Mouse (Mus musculus) heart, postnatal 36 days (tissue): ENCODE data around the gene Sec11a. TPM values are rescaled to one million over a fixed set of nuclear protein-coding genes. Genes with fewer than 3 reads are reported as not detected.
A peak's percentile ranks its signal among the peaks of the same experiment; 100 is the strongest.
"Not testable (repeated sequence)": the region's sequence is repeated elsewhere in the genome, so short reads cannot be mapped to it uniquely, and the experiment has no call there.

Experiments used
- DNase-seq, 2 experiments: peaks; one replicate each; pipeline ENCODE4 v3.0.0; 2021 to 2022
- intact Hi-C: fragments of 180-260 bp; cut with DNase I; formaldehyde crosslinking; loops from one replicate; pipeline ENCODE4 v1.15.1; 2025
- total RNA-seq, 2 experiments: library from RNA; stranded (reverse); gene quantifications; 2 replicates each; pipeline ENCODE4 v1.2.3; 2021

The Sec11a gene
- 10 to 100 TPM; 51.2 to 52.2 TPM for total RNA-seq

GRCm38 (mm10) chr7:80947445-80948350 lies at the start of gene Sec11a:
TSS of gene Sec11a (minus strand) at chr7:80947780.
- peak; percentile 94 to 97 for DNase-seq
- intact Hi-C loops: loop anchor here (2.0 kb wide), 2 partner anchors 43 to 45 kb away; partner anchors contain the start of genes Nmb and Zfp592

- no peak for DNase-seq
- intact Hi-C loops: no loop called here
Measured at GRCm38 (mm10) chr7:80995266-80996146, 47.9 kb upstream of the Sec11a start.

GRCm38 (mm10) chr7:80994663-80995005 lies 47.1 kb upstream of the Sec11a start:
- DNase-seq: no peak
- intact Hi-C loops: loop anchor here (5.0 kb wide), 1 partner anchor 143 kb away; no protein-coding TSS in a partner anchor

- peak in 1 of 2 experiments; percentile 26 for DNase-seq
- intact Hi-C loops: loop anchor here (2.0 to 5.0 kb wide), 3 partner anchors 47 to 143 kb away; partner anchors contain the start of genes Sec11a and Wdr73
Measured at GRCm38 (mm10) chr7:80993834-80994662, 46.5 kb upstream of the Sec11a start.

GRCm38 (mm10) chr7:80992980-80993833 lies 45.6 kb upstream of the Sec11a start, which contains the start of gene Zfp592:
TSS of gene Zfp592 (plus strand) at chr7:80993681.
- peak; percentile 83 to 91 for DNase-seq
- intact Hi-C loops: loop anchor here (2.0 to 5.0 kb wide), 3 partner anchors 46 to 144 kb away; partner anchors contain the start of genes Sec11a and Wdr73

GRCm38 (mm10) chr7:80992631-80992979 lies 45.0 kb upstream of the Sec11a start:
- DNase-seq: no peak
- intact Hi-C loops: loop anchor here (2.0 to 5.0 kb wide), 3 partner anchors 46 to 145 kb away; partner anchors contain the start of genes Sec11a and Wdr73

GRCm38 (mm10) chr7:80992063-80992462 lies 44.5 kb upstream of the Sec11a start:
- intact Hi-C loops: loop anchor here (2.0 to 5.0 kb wide), 3 partner anchors 45 to 145 kb away; partner anchors contain the start of genes Sec11a and Wdr73
- DNase-seq: no peak

GRCm38 (mm10) chr7:80991589-80991988 lies 44.0 kb upstream of the Sec11a start:
- intact Hi-C loops: loop anchor here (5.0 kb wide), 1 partner anchor 146 kb away; no protein-coding TSS in a partner anchor
- DNase-seq: no peak

GRCm38 (mm10) chr7:80990276-80990675 lies 42.7 kb upstream of the Sec11a start:
- DNase-seq: no peak
- intact Hi-C loops: loop anchor here (5.0 kb wide), 1 partner anchor 147 kb away; no protein-coding TSS in a partner anchor

GRCm38 (mm10) chr7:80987805-80988625 lies 40.4 kb upstream of the Sec11a start:
- no peak for DNase-seq
- intact Hi-C loops: no loop called here

GRCm38 (mm10) chr7:80986458-80987187 lies 39.0 kb upstream of the Sec11a start:
- no peak for DNase-seq
- intact Hi-C loops: no loop called here

GRCm38 (mm10) chr7:80980566-80980965 lies 33.0 kb upstream of the Sec11a start:
- no peak for DNase-seq
- intact Hi-C loops: no loop called here

- DNase-seq, intact Hi-C loops: not testable (repeated sequence)
Measured at GRCm38 (mm10) chr7:80973638-80974015, 26.0 kb upstream of the Sec11a start.

GRCm38 (mm10) chr7:80972920-80973637 lies 25.5 kb upstream of the Sec11a start:
- not testable (repeated sequence) for DNase-seq

GRCm38 (mm10) chr7:80972082-80972481 lies 24.5 kb upstream of the Sec11a start:
- intact Hi-C loops: no loop called here
- no peak for DNase-seq

More at GRCm38 (mm10) chr7:80972920-80973637, 25.5 kb upstream of the Sec11a start:
- intact Hi-C loops: not testable (repeated sequence)

GRCm38 (mm10) chr7:80971419-80971818 lies 23.8 kb upstream of the Sec11a start:
- intact Hi-C loops: no loop called here
- no peak for DNase-seq

- intact Hi-C loops: no loop called here
- DNase-seq: no peak
Measured at GRCm38 (mm10) chr7:80970913-80971312, 23.3 kb upstream of the Sec11a start.
